Mouse (Mus musculus) ES-E14 (cell line): ENCODE measurements at regions not wholly inside any gene's neighbourhood (a gene's known extent, or its start where the extent isn't known, plus 50 kb on each side); places are given as distances from the start of the nearest gene placed in this dataset.

Source experiments
- CHD2 ChIP-seq: IDR thresholded peaks from 2 replicates; pipeline ENCODE4 v1.6.1; 2014; ENCODE audit warnings: mild to moderate bottlenecking, low read depth, low read length, inconsistent platforms
- HCFC1 ChIP-seq: IDR thresholded peaks from 2 replicates; pipeline ENCODE4 v1.6.1; 2012; ENCODE audit warnings: low read length, inconsistent platforms, borderline replicate concordance; ENCODE audit not compliant: insufficient read depth
- MAFK ChIP-seq: IDR thresholded peaks from 2 replicates; pipeline ENCODE4 v1.6.1; 2014; ENCODE audit warnings: mild to moderate bottlenecking, low read depth, low read length, inconsistent platforms; ENCODE audit not compliant: insufficient read depth
- ZC3H11A ChIP-seq: IDR thresholded peaks from 2 replicates; pipeline ENCODE4 v1.6.1; 2012; ENCODE audit warnings: low read depth, mild to moderate bottlenecking, inconsistent platforms, low read length, borderline replicate concordance
- ZNF384 ChIP-seq: IDR thresholded peaks from 2 replicates; pipeline ENCODE4 v1.6.1; 2012; ENCODE audit warnings: low read depth, low read length, inconsistent platforms

- no peak for TF ChIP-seq CHD2
- no peak for TF ChIP-seq ZNF384
- no peak for TF ChIP-seq MAFK
- no peak for TF ChIP-seq ZC3H11A
- no peak for TF ChIP-seq HCFC1
Measured at GRCm38 (mm10) chr13:83065201-83065600, 438.6 kb upstream of the Mef2c start.
